Mouse (Mus musculus) Patski (cell line): ENCODE data around the gene Tada3. TPM values are rescaled to one million over a fixed set of nuclear protein-coding genes. Genes with fewer than 3 reads are reported as not detected.
A peak's percentile ranks its signal among the peaks of the same experiment; 100 is the strongest.
"Not testable (repeated sequence)": the region's sequence is repeated elsewhere in the genome, so short reads cannot be mapped to it uniquely, and the experiment has no call there.

ENCODE experiments used
- ATAC-seq: fragments of 100-300 bp; one replicate; pipeline ENCODE4 v1.8.0; 2021
- CTCF ChIA-PET: fragments of 350-600 bp; sonication (Branson Sonifier 250); formaldehyde crosslinking; loops from one replicate; lab custom pipeline; 2022; ENCODE audit warnings: inconsistent platforms; lab: Charles Lee
- POLR2A ChIA-PET: fragments of 350-600 bp; sonication (Branson Sonifier 250); formaldehyde crosslinking; loops from one replicate; lab custom pipeline; 2022; ENCODE audit warnings: antibody characterized with exemption, inconsistent platforms; lab: Charles Lee
- DNase-seq: peaks from one replicate; pipeline ENCODE4 v3.0.0-alpha.2; 2011; ENCODE audit warnings: low read depth, low spot score
- H3K27me3 ChIP-seq: fragments of 371-371 bp; one replicate; pipeline ENCODE4 v1.5.1; 2021
- CTCF ChIP-seq: fragments of 100-300 bp; IDR thresholded peaks from one replicate; pipeline ENCODE4 v1.5.1; 2021
- in situ Hi-C: fragments of 300-500 bp; cut with MboI; formaldehyde crosslinking; loops from 3 replicates; pipeline ENCODE4 v1.11.1; 2018; ENCODE audit warnings: low pct_unique_long_range_greater_than_20kb, mixed read lengths
- polyA plus RNA-seq: library from polyadenylated mRNA; unstranded; gene quantifications from one replicate; pipeline ENCODE4 v1.2.3, GENCODE M21; 2021

The Tada3 gene
- polyA plus RNA-seq, 1 experiment from 2014 or later = 53.0 TPM

DNA sequence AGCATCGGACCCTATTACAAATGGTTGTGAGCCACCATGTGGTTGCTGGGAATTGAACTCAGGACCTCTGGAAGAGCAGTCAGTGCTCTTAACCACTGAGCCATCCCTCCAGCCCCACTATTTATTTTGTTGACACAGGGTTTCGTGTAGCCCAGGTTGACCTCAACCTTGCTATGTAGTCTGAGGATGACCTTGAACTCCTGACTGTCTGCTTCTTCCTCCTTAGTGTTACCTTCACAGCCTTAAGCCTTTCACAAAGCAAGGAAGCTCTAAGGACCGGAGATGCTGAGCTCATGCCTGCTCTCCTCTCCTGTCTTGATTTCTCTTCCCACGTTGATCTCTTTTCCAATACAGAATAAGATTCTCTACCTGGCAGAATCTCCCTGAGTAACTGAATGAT, 30.8 kb downstream of the Tada3 start:
- in situ Hi-C loops = no loop called here
- CTCF ChIA-PET = no interaction called here
- no peak for DNase-seq

DNA sequence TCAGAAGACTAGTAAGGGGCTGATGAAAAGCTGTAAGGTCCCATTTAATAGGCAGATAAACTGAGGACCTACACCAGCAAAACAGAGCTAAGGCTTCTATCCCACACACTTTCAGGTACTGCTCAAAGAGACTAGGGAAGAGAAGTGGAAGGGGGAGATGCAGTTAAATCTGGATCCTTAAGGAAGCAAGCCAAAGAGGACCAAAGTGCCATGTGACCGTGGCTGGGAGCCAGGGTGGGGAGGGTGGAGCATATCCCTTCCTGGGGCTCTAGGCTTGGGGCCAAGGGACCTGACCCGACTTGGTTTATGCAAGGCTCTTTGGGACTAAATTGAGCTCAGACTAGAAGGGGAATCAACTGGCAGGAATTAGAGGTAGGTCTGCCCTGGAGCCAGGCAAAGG, 33.4 kb downstream of the Tada3 start:
- in situ Hi-C loops = no loop called here
- CTCF ChIA-PET = interaction anchor here (1.0 to 1.3 kb wide), 2 partner anchors 11 to 12 kb away, joined by 3 to 4 read pairs; no protein-coding TSS in a partner anchor
- no peak for DNase-seq
- H3K27me3 ChIP-seq = no peaks in the 10 kb centered on the region
- TF ChIP-seq CTCF = no peak
- ATAC-seq = no peak
- POLR2A ChIA-PET = interaction anchor here (0.8 to 1.4 kb wide), 6 partner anchors 13 to 75 kb away, joined by 3 to 6 read pairs (median 3); partner anchors contain the start of gene Rpusd3

More for the DNA sequence above, 30.8 kb downstream of the Tada3 start:
- no peaks in the 10 kb centered on the region for H3K27me3 ChIP-seq
- POLR2A ChIA-PET = no interaction called here
- TF ChIP-seq CTCF = no peak
- no peak for ATAC-seq

DNA sequence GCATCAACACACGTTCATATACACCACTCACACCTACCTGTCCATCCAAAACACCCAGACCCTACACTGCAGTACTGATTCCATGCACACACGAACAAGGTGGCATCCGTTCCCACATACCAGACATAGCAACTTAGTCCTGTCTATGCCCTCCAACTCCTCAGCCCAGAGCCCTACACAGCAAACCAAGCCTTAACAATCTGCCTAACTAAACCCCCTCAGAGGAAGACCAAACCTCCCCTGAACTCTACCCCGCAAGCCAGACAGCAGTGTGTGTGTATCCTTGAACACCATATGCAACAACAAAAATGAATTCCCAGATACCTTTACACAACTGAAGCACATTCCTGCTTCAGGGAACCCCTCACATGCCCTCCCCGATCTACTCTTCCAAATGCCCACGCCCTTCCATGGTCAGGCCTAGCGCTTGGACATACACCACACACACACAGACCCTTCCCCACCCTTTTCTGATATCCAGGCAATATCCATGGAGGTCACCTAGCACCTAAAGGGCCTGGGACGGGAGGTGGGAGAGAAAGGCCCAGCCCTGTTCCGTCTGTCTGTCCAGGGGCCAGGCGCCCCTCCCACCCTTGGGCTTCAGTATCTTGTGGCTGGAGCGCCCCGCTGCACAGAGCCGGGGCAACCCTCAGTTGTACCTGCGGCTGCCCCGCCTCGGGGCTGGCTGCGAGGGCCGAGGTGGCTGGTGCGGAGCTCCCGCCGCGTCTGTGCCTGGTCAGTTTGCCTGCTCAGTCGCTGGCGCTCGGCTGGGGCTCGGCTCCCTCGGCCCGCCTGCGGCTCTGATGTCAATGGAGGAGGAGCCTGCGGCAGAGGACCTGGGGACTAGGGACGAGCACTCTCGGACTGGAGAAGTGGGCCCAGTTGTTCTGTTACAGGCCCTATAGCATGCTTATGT, 34.2 kb downstream of the Tada3 start, which contains the start of gene Camk1:
Gene Camk1 (minus strand): TSS at position 808 of the 916 bp plus-strand sequence.
- in situ Hi-C loops = no loop called here

DNA sequence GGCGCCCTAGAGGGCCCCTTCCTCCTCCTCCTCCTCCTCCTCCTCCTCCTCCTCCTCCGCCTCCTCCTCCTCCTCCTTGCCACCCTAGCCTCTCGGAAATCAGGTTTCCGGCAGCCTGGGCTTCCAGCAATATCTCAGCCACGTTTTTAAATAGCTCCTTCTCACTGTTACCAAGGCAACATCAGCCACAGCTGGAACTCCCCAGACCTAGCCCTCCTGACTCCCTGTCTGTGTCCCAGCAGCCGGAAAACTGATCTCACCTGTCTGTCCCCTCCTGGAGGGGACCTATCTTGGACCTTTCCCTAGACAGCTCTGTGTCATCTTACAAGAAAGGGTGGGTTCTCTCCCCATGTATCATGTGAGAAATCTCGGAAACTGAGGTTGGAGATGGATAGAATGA, 35.4 kb downstream of the Tada3 start:
- CTCF ChIA-PET = no interaction called here
- no peak for TF ChIP-seq CTCF
- ATAC-seq (no peak), DNase-seq (no peak)
- no peaks in the 10 kb centered on the region for H3K27me3 ChIP-seq
- in situ Hi-C loops = no loop called here
- POLR2A ChIA-PET = interaction anchor here (1.3 kb wide), 1 partner anchor 15 kb away, joined by 4 read pairs; the partner anchor contains the start of gene Ogg1

More for the DNA sequence above, 34.2 kb downstream of the Tada3 start, which contains the start of gene Camk1:
- no peak for TF ChIP-seq CTCF
- POLR2A ChIA-PET = interaction anchor here (1.2 to 1.4 kb wide), 5 partner anchors 12 to 33 kb away, joined by 3 to 6 read pairs (median 3); partner anchors contain the start of gene Ogg1
- CTCF ChIA-PET = no interaction called here
- no peak for DNase-seq
- ATAC-seq = peak; percentile 92
- H3K27me3 ChIP-seq = no peaks in the 10 kb centered on the region

DNA sequence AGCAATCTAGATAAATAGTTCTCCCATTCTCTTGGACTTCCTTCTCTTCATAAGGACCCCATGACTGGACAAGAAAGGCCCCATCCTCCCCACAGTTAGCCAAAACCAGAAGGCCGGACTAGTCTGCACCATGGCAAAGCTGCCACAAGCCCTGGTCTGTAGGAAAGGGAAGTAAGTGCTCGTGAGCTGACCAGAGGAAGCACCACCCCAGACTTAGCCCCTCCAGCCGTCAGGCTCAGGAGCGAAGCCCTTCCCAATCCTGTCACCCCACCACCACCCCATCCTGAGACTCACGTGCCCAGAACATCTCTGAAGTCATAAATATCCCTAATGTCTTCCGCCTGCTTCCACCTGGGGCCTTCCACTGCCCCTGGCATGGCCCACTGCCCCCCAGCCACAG, 36.1 kb downstream of the Tada3 start:
- H3K27me3 ChIP-seq = no peaks in the 10 kb centered on the region
- no peak for ATAC-seq
- in situ Hi-C loops = no loop called here
- no peak for TF ChIP-seq CTCF
- no peak for DNase-seq
- ChIA-PET CTCF (no interaction called here), POLR2A (no interaction called here)

DNA sequence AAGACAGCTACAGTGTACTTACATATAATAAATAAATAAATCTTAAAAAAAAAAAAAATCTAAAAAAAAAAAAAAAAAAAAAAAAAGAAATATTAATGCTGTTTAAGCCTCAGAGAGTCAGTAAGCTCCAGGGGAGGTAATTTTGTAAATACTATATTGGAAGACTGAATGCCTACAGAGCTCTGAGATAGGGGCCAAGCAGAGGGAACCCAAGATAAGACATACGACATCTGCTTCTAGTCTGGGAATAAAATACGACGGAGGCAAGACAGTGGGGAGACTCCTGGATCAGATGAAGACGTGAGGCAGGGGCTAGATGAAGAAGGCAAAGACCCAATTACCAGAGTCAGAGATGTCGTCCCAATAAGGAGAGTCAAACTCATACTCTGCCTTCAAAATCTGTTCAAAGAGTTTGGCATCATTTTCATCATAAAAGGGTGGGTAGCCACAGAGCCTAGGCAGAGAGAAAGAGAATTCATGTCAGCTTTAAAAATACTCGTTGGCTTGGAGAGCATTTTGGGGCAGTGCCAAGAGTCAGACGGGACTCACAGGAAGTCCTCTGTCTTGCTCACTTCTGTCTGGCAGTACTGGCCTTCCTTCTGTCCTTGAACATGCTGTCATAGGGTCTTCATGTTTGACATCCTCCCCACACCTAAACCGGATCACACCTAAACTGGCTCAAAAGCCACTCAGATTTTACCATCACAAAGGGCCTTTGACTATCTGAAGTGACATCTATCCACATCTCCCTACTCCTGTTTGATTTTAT, 40.6 kb downstream of the Tada3 start:
- TF ChIP-seq CTCF = no peak
- no peaks in the 10 kb centered on the region for H3K27me3 ChIP-seq
- ChIA-PET POLR2A (no interaction called here), CTCF (interaction anchor here (1.5 kb wide), 1 partner anchor 27 kb away, joined by 4 read pairs; no protein-coding TSS in a partner anchor)
- no peak for ATAC-seq
- DNase-seq = no peak
- in situ Hi-C loops = loop anchor here (5.0 kb wide), 1 partner anchor 40 kb away; the partner anchor contains the start of genes Arpc4 and Tada3

DNA sequence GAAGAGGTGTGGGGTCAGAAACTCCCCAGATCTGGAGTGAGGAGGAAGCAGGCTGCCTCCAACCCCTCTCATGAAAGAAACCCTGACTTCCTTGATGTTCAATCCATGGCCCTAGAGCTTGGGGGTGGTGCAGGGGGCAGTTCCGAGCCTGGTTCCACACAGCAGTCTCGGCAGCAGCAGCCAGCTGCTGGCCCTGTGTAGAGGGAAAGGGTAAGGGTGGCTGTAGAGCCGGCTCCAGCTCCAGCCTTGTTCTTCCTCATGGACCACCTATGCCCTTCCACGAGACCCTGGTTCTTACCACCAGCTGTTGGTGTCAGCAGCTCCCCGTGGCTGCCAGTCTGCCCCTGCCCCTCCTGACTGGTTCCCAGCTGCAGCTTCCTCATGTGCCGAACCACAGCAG, 43.5 kb downstream of the Tada3 start:
- no peaks in the 10 kb centered on the region for H3K27me3 ChIP-seq
- ChIA-PET CTCF (interaction anchor here (0.9 kb wide), 1 partner anchor 19 kb away, joined by 4 read pairs; no protein-coding TSS in a partner anchor), POLR2A (no interaction called here)
- DNase-seq (no peak), ATAC-seq (no peak)
- no peak for TF ChIP-seq CTCF
- in situ Hi-C loops = no loop called here

DNA sequence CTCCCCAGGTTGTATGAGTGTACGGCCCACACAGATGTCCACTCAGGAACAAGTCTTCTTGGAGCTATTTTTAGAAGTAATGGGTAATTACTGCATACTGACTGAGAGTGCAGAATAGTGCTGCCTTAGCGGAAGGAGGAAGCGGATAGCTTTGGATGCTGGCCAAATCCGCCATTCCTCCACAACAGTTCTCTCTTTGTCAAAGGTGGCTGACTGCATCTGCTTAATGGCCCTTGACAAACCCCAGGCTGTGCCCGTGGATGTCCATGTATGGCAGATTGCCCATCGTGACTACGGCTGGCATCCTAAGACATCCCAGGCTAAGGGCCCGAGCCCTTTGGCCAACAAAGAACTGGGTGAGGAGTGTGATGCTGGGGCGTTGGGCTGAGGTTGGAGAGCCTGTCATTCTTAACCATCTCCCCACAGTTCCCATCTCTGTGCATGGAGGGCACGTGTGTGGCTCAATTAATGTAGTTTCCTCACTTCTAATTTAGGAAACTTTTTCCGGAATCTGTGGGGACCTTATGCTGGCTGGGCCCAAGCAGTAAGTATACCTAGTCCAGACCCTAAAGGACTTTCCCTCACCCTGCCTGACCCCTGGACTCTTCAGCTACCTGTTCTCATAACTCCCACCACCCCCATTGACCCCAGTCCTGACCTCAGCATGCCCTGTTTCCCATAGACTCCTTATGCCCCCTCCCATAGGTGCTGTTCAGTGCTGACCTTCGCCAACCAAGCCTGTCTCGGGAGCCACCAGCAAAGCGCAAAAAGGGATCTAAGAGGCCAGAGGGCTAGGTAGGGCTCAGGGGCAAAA, 44.3 kb downstream of the Tada3 start:
- CTCF ChIA-PET = interaction anchor here (0.9 to 1.8 kb wide), 2 partner anchors 11 to 20 kb away, joined by 4 read pairs; no protein-coding TSS in a partner anchor

DNA sequence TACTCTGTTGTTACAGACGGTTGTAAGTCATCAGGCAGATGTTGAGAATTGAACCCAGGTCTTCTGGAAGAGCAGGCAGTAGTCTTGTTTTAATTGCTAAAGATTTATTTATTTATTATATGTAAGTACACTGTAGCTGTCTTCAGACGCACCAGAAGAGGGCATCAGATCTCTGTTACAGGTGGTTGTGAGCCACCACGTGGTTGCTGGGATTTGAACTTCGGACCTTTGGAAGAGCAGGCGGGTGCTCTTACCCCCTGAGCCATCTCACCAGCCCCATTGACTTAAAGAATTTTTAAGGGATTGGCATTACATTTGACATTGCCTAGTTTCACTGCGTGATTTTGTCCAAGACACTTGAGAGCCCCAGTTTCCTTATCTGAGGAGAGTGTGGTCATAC, 44.9 kb downstream of the Tada3 start:
- ATAC-seq, in situ Hi-C loops, H3K27me3 ChIP-seq, DNase-seq, POLR2A ChIA-PET: not testable (repeated sequence)
- CTCF ChIA-PET = interaction anchor here (1.8 kb wide), 1 partner anchor 12 kb away, joined by 4 read pairs; no protein-coding TSS in a partner anchor

More for the DNA sequence above, 44.3 kb downstream of the Tada3 start:
- DNase-seq = peak; percentile 98
- no peak for TF ChIP-seq CTCF
- peak; percentile 93 for ATAC-seq
- no peaks in the 10 kb centered on the region for H3K27me3 ChIP-seq
- in situ Hi-C loops = no loop called here
- POLR2A ChIA-PET = no interaction called here
